Mouse (Mus musculus): ENCODE data around the gene Tbc1d10c.

Tbc1d10c gene

GRCm38 (mm10) chr19:4191528-4192250 lies 605 bp upstream of the Tbc1d10c start, which contains the start of gene Ppp1ca:
Gene Ppp1ca (plus strand): TSS chr19:4192065.
- DNase-seq = peak; percentile 94 to 96

GRCm38 (mm10) chr19:4189051-4189620 lies 1.9 kb downstream of the Tbc1d10c start:
- DNase-seq = no peak

GRCm38 (mm10) chr19:4187303-4187702 lies 3.8 kb downstream of the Tbc1d10c start:
- DNase-seq = no peak

- DNase-seq = no peak
Observed at GRCm38 (mm10) chr19:4184976-4185975, 5.8 kb downstream of the Tbc1d10c start.

GRCm38 (mm10) chr19:4183689-4184088 lies 7.4 kb downstream of the Tbc1d10c start:
- no peak for DNase-seq

- DNase-seq = peak; percentile 76 to 78
Observed at GRCm38 (mm10) chr19:4181892-4182291, 9.2 kb downstream of the Tbc1d10c start.

GRCm38 (mm10) chr19:4180411-4180810 lies 10.7 kb downstream of the Tbc1d10c start:
- DNase-seq = no peak

GRCm38 (mm10) chr19:4175368-4175947 lies 15.6 kb downstream of the Tbc1d10c start, which contains the start of gene Carns1:
Gene Carns1 (minus strand): TSS chr19:4175479.
- DNase-seq = no peak

GRCm38 (mm10) chr19:4172925-4173324 lies 18.2 kb downstream of the Tbc1d10c start:
- no peak for DNase-seq

- DNase-seq = no peak
Observed at GRCm38 (mm10) chr19:4171393-4172290, 19.4 kb downstream of the Tbc1d10c start.

- no peak for DNase-seq
Observed at GRCm38 (mm10) chr19:4170723-4171392, 20.2 kb downstream of the Tbc1d10c start.

- DNase-seq = no peak
Observed at GRCm38 (mm10) chr19:4169810-4170209, 21.3 kb downstream of the Tbc1d10c start.

- DNase-seq = peak; percentile 99
Observed at GRCm38 (mm10) chr19:4169378-4169784, 21.7 kb downstream of the Tbc1d10c start.

- no peak for DNase-seq
Observed at GRCm38 (mm10) chr19:4166678-4167476, 24.2 kb downstream of the Tbc1d10c start.

GRCm38 (mm10) chr19:4164721-4165120 lies 26.4 kb downstream of the Tbc1d10c start:
- no peak for DNase-seq

- no peak for DNase-seq
Observed at GRCm38 (mm10) chr19:4164100-4164499, 27.0 kb downstream of the Tbc1d10c start.

- DNase-seq = no peak
Observed at GRCm38 (mm10) chr19:4163543-4163887, 27.6 kb downstream of the Tbc1d10c start.

GRCm38 (mm10) chr19:4162646-4163542 lies 28.2 kb downstream of the Tbc1d10c start, which contains the start of gene Rps6kb2:
Gene Rps6kb2 (minus strand): TSS chr19:4163354.
- DNase-seq = peak; percentile 96 to 98

GRCm38 (mm10) chr19:4159049-4159448 lies 32.0 kb downstream of the Tbc1d10c start:
- no peak for DNase-seq
